Mouse (Mus musculus): ENCODE data around the gene Rhbdl1.

GRCm38 (mm10) chr17:25810890-25811289, 26.2 kb downstream of the Rhbdl1 start:
- TF ChIP-seq POLR2A (IDR thresholded peaks at IDR 0.05; ENCODE audit: extremely low read depth, insufficient read depth, low read length): no peak
- TF ChIP-seq CTCF (IDR thresholded peaks at IDR 0.05; ENCODE audit: low read depth, low read length): no peak

Measured in liver, adult 2 months (tissue).